Mouse (Mus musculus) embryonic facial prominence, embryonic 13.5 days (tissue): ENCODE measurements at regions not wholly inside any gene's neighbourhood (a gene's known extent, or its start where the extent isn't known, plus 50 kb on each side); places are given as distances from the start of the nearest gene placed in this dataset.

ENCODE experiments used
- ATAC-seq: fragments of 200-750 bp; cut with Nextera tagmentation; 2 replicates; pipeline ENCODE4 v1.8.0; 2017; ENCODE audit warnings: low read depth; ENCODE audit not compliant: insufficient number of reproducible peaks, insufficient read depth, low FRiP score, low TSS enrichment
- H3K27ac ChIP-seq: fragments of 300-500 bp; sonication (generic); 2 replicates; pipeline ENCODE4 v1.5.1; 2015; ENCODE audit warnings: moderate library complexity, mild to moderate bottlenecking, inconsistent platforms
- H3K27me3 ChIP-seq: fragments of 300-500 bp; sonication (generic); 2 replicates; pipeline ENCODE4 v1.6.1; 2015; ENCODE audit warnings: mild to moderate bottlenecking, inconsistent platforms
- H3K36me3 ChIP-seq: fragments of 300-500 bp; sonication (generic); 2 replicates; pipeline ENCODE4 v1.6.1; 2015; ENCODE audit warnings: mild to moderate bottlenecking, inconsistent platforms
- H3K4me1 ChIP-seq: fragments of 300-500 bp; sonication (generic); 2 replicates; pipeline ENCODE4 v1.6.1; 2015; ENCODE audit warnings: inconsistent platforms
- H3K4me2 ChIP-seq: fragments of 300-500 bp; sonication (generic); 2 replicates; pipeline ENCODE4 v1.6.1; 2015; ENCODE audit warnings: moderate library complexity, mild to moderate bottlenecking, inconsistent platforms
- H3K4me3 ChIP-seq: fragments of 300-500 bp; sonication (generic); 2 replicates; pipeline ENCODE4 v1.5.1; 2015; ENCODE audit warnings: mild to moderate bottlenecking, inconsistent platforms
- H3K9ac ChIP-seq: fragments of 300-500 bp; sonication (generic); 2 replicates; pipeline ENCODE4 v1.6.1; 2015; ENCODE audit warnings: mild to moderate bottlenecking, inconsistent platforms
- H3K9me3 ChIP-seq: fragments of 300-500 bp; sonication (generic); 2 replicates; pipeline ENCODE4 v1.6.1; 2016; ENCODE audit warnings: inconsistent platforms
- WGBS: fragments of 180-500 bp; shearing (Covaris S2); methylation state at CpG from one replicate; pipeline ENCODE4 v1.1.7; 2015; ENCODE audit warnings: mixed read lengths; 5-methylcytosine and 5-hydroxymethylcytosine counted together

- H3K36me3 ChIP-seq: no peaks in the 10 kb centered on the region
- H3K4me3 ChIP-seq: no peak overlapping the region
- H3K4me2 ChIP-seq: no peak overlapping the region
- H3K4me1 ChIP-seq: no peaks in the 10 kb centered on the region
- H3K27me3 ChIP-seq: no peaks in the 10 kb centered on the region
- no peak overlapping the region for H3K9ac ChIP-seq
- H3K9me3 ChIP-seq: no peaks in the 10 kb centered on the region
- no peak for ATAC-seq
- H3K27ac ChIP-seq: no peak overlapping the region
- WGBS: 86% methylated on average over 4 of the region's 4 CpGs
These were observed 801.8 kb upstream of the B3galt2 start for GRCm38 (mm10) chr1:142838663-142839062.

- Histone ChIP-seq H3K27me3 (no peaks in the 10 kb centered on the region), H3K4me3 (no peak overlapping the region), H3K4me1 (no peaks in the 10 kb centered on the region), H3K4me2 (no peak overlapping the region), H3K9me3 (no peaks in the 10 kb centered on the region), H3K9ac (no peak overlapping the region), H3K36me3 (no peaks in the 10 kb centered on the region), H3K27ac (no peak overlapping the region)
- ATAC-seq: no peak
- 80% methylated on average over 4 of the region's 4 CpGs for WGBS
These were observed 773.3 kb upstream of the B3galt2 start for GRCm38 (mm10) chr1:142867024-142867700.

GRCm38 (mm10) chr1:142891842-142892241, 748.6 kb upstream of the B3galt2 start:
- Histone ChIP-seq H3K27me3 (no peaks in the 10 kb centered on the region), H3K36me3 (no peaks in the 10 kb centered on the region), H3K4me2 (no peak overlapping the region), H3K9me3 (no peaks in the 10 kb centered on the region), H3K4me1 (no peaks in the 10 kb centered on the region), H3K9ac (no peak overlapping the region), H3K4me3 (no peak overlapping the region), H3K27ac (no peak overlapping the region)
- no peak for ATAC-seq

DNA sequence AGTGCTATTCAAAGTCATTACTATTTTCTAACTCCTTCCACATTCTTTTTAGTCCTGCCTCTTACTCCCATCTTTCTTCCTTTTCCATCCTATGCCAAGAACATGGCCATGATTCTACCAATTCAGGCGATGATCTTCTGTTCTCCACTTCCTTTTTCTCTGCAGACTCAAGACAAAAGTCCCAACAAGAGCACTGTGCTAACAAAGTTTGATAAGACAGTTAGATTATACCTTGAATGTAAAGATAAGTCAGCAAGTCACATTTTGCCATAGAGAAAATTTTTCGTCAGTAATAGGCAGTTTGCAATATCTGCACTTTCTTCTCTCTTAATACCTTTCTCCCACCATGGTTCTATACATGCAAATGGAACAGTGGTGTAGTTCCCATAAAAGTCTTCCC, 747.3 kb upstream of the B3galt2 start:
- H3K36me3 ChIP-seq: no peaks in the 10 kb centered on the region
- no peak overlapping the region for H3K4me3 ChIP-seq
- no peak overlapping the region for H3K27ac ChIP-seq
- ATAC-seq: no peak
- no peak overlapping the region for H3K9ac ChIP-seq
- no peaks in the 10 kb centered on the region for H3K4me1 ChIP-seq
- H3K27me3 ChIP-seq: no peaks in the 10 kb centered on the region
- H3K4me2 ChIP-seq: no peak overlapping the region
- no peaks in the 10 kb centered on the region for H3K9me3 ChIP-seq
- WGBS: 89% methylated on average over 2 of the region's 2 CpGs

DNA sequence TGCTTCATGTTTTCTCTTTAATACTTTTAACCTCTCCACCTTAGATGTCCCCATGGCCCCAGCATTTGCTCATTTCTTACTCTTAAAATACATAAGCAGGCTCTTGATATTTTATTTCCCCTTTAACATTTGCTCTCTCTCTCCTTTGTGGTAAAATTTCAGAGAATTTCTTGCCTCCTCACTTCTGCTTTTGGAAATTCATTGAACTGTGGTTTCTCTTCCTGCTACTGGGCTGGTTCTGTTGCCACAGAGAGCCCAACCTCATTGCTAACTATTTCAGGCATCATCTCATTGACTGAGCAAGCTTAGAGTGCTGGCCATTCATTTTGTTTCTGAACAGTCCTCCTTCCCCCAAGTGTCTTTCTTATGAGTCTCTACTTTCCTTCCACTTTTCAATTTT, 746.3 kb upstream of the B3galt2 start:
- Histone ChIP-seq H3K4me3 (no peak overlapping the region), H3K27me3 (no peaks in the 10 kb centered on the region), H3K4me1 (no peaks in the 10 kb centered on the region), H3K27ac (no peak overlapping the region), H3K36me3 (no peaks in the 10 kb centered on the region), H3K9ac (no peak overlapping the region), H3K9me3 (no peaks in the 10 kb centered on the region), H3K4me2 (no peak overlapping the region)
- ATAC-seq: no peak

- Histone ChIP-seq H3K4me1 (no peaks in the 10 kb centered on the region), H3K27me3 (no peaks in the 10 kb centered on the region), H3K9me3 (no peaks in the 10 kb centered on the region), H3K4me3 (no peak overlapping the region), H3K36me3 (no peaks in the 10 kb centered on the region), H3K27ac (no peak overlapping the region), H3K9ac (no peak overlapping the region), H3K4me2 (no peak overlapping the region)
- WGBS: 66% methylated on average over 1 of the region's 1 CpGs
- ATAC-seq: no peak
These were observed 745.4 kb upstream of the B3galt2 start for GRCm38 (mm10) chr1:142895081-142895480.

- WGBS: 81% methylated on average over 4 of the region's 4 CpGs
- Histone ChIP-seq H3K36me3 (no peaks in the 10 kb centered on the region), H3K4me2 (no peak overlapping the region), H3K4me1 (no peaks in the 10 kb centered on the region), H3K9ac (no peak overlapping the region), H3K4me3 (no peak overlapping the region), H3K9me3 (no peaks in the 10 kb centered on the region), H3K27ac (no peak overlapping the region), H3K27me3 (no peaks in the 10 kb centered on the region)
- no peak for ATAC-seq
These were observed 730.6 kb upstream of the B3galt2 start for GRCm38 (mm10) chr1:142909907-142910306.

DNA sequence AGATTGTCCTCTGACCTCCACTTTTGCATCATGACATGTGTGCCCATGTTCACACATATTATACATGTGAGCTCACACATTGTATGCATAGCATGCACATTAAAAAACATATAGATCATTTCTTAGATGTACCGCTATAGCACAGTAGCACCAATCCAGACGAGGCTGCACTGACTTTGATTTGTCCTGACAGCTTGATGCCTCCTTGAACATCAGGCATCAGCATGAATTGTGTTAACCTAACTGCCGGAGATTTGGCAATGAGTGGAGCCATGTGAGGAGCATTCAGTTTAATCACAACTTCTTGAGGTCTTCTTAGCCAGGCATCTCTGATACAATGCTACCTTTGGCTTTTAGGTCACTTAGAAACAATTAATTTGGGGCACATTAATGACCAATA, 683.8 kb upstream of the B3galt2 start:
- no peak overlapping the region for H3K9ac ChIP-seq
- H3K27me3 ChIP-seq: no peaks in the 10 kb centered on the region
- H3K36me3 ChIP-seq: no peaks in the 10 kb centered on the region
- no peaks in the 10 kb centered on the region for H3K9me3 ChIP-seq
- no peaks in the 10 kb centered on the region for H3K4me1 ChIP-seq
- 74% methylated on average over 3 of the region's 3 CpGs for WGBS
- H3K4me3 ChIP-seq: no peak overlapping the region
- H3K4me2 ChIP-seq: no peak overlapping the region
- ATAC-seq: no peak
- H3K27ac ChIP-seq: no peak overlapping the region

- Histone ChIP-seq H3K4me2 (no peak overlapping the region), H3K4me1 (no peaks in the 10 kb centered on the region), H3K9ac (no peak overlapping the region), H3K27ac (no peak overlapping the region), H3K9me3 (no peaks in the 10 kb centered on the region), H3K36me3 (no peaks in the 10 kb centered on the region), H3K27me3 (no peaks in the 10 kb centered on the region), H3K4me3 (no peak overlapping the region)
- no peak for ATAC-seq
These were observed 669.0 kb upstream of the B3galt2 start for GRCm38 (mm10) chr1:142971475-142971874.

- H3K27me3 ChIP-seq: no peaks in the 10 kb centered on the region
- H3K4me2 ChIP-seq: no peak overlapping the region
- H3K4me1 ChIP-seq: no peaks in the 10 kb centered on the region
- no peak for ATAC-seq
- WGBS: 85% methylated on average over 2 of the region's 2 CpGs
- no peak overlapping the region for H3K4me3 ChIP-seq
- H3K36me3 ChIP-seq: no peaks in the 10 kb centered on the region
- H3K9me3 ChIP-seq: no peaks in the 10 kb centered on the region
- no peak overlapping the region for H3K27ac ChIP-seq
- no peak overlapping the region for H3K9ac ChIP-seq
These were observed 667.1 kb upstream of the B3galt2 start for GRCm38 (mm10) chr1:142973387-142973786.

GRCm38 (mm10) chr1:142982994-142983393, 657.5 kb upstream of the B3galt2 start:
- WGBS: 75% methylated on average over 5 of the region's 5 CpGs
- H3K36me3 ChIP-seq: no peaks in the 10 kb centered on the region
- no peak overlapping the region for H3K27ac ChIP-seq
- no peak for ATAC-seq
- no peaks in the 10 kb centered on the region for H3K27me3 ChIP-seq
- no peaks in the 10 kb centered on the region for H3K9me3 ChIP-seq
- no peak overlapping the region for H3K9ac ChIP-seq
- H3K4me1 ChIP-seq: no peaks in the 10 kb centered on the region
- no peak overlapping the region for H3K4me3 ChIP-seq
- no peak overlapping the region for H3K4me2 ChIP-seq

GRCm38 (mm10) chr1:142983641-142984040, 656.8 kb upstream of the B3galt2 start:
- no peak for ATAC-seq
- H3K4me3 ChIP-seq: no peak overlapping the region
- H3K4me2 ChIP-seq: no peak overlapping the region
- no peaks in the 10 kb centered on the region for H3K36me3 ChIP-seq
- no peaks in the 10 kb centered on the region for H3K9me3 ChIP-seq
- no peaks in the 10 kb centered on the region for H3K27me3 ChIP-seq
- 82% methylated on average over 3 of the region's 3 CpGs for WGBS
- H3K4me1 ChIP-seq: no peaks in the 10 kb centered on the region
- H3K27ac ChIP-seq: no peak overlapping the region
- H3K9ac ChIP-seq: no peak overlapping the region

GRCm38 (mm10) chr1:142985516-142985915, 654.9 kb upstream of the B3galt2 start:
- 53% methylated on average over 1 of the region's 1 CpGs for WGBS
- no peaks in the 10 kb centered on the region for H3K4me1 ChIP-seq
- H3K4me2 ChIP-seq: no peak overlapping the region
- no peaks in the 10 kb centered on the region for H3K27me3 ChIP-seq
- H3K36me3 ChIP-seq: no peaks in the 10 kb centered on the region
- no peaks in the 10 kb centered on the region for H3K9me3 ChIP-seq
- no peak overlapping the region for H3K9ac ChIP-seq
- H3K27ac ChIP-seq: no peak overlapping the region
- H3K4me3 ChIP-seq: no peak overlapping the region
- ATAC-seq: no peak
